Mouse (Mus musculus) liver, postnatal 0 days (tissue): ENCODE measurements around the gene Olfr460.

Experiments
- CTCF ChIP-seq: sonication (generic); IDR thresholded peaks from 2 replicates; pipeline ENCODE4 v1.5.1; 2016; ENCODE audit warnings: antibody characterized with exemption, low read depth
- EP300 ChIP-seq: IDR thresholded peaks from 2 replicates; pipeline ENCODE4 v1.6.1; 2016; ENCODE audit warnings: antibody characterized with exemption, low read depth, mild to moderate bottlenecking

- TF ChIP-seq CTCF (no peak), EP300 (no peak)
Measured at GRCm38 (mm10) chr6:40613260-40613852, 44.1 kb downstream of the Olfr460 start, which contains the start of gene Tas2r138.
